In genomic region chr15:36338766-36339165, GRCm38 (mm10) we compare ENCODE assay signal across 32 mouse cellular contexts.
DNase-seq lines count a peak whose midpoint lies in the region; ATAC-seq lines count a peak whose summit lies in the region.
"Had no signal": no experiment of that assay in that cellular context is flagged by ENCODE, and none has a peak within 500 bp of the region (broad histone marks: within the 10 kb centered on the region; RNA-seq: fewer than 3 reads in every experiment).

No protein-coding gene starts in this region.

- H3K9me3 ChIP-seq in liver, embryonic 13.5 days (replicated peaks): no peaks in the 10 kb centered on the region
- H3K9me3 ChIP-seq: forebrain, embryonic 10.5 days; forebrain, embryonic 15.5 days; heart, embryonic 13.5 days; hindbrain, embryonic 12.5 days; intestine, embryonic 15.5 days; limb, embryonic 13.5 days; midbrain, embryonic 10.5 days; midbrain, embryonic 15.5 days had no signal

- peak overlapping the region; percentile 44 for H3K4me2 ChIP-seq in liver, embryonic 13.5 days
- H3K4me2 ChIP-seq: forebrain, embryonic 15.5 days; heart, embryonic 13.5 days; hindbrain, embryonic 12.5 days; intestine, embryonic 15.5 days; limb, embryonic 13.5 days; midbrain, embryonic 15.5 days had no signal

- H3K9ac ChIP-seq in liver, embryonic 13.5 days: peak overlapping the region; percentile 57
- H3K9ac ChIP-seq: forebrain, embryonic 15.5 days; heart, embryonic 13.5 days; hindbrain, embryonic 12.5 days; intestine, embryonic 15.5 days; limb, embryonic 13.5 days; midbrain, embryonic 15.5 days had no signal

- intact Hi-C loops in heart, postnatal 14 days (cut with DNase I): no loop called here

- no peaks in the 10 kb centered on the region for H3K36me3 ChIP-seq in liver, embryonic 13.5 days
- H3K36me3 ChIP-seq: forebrain, embryonic 10.5 days; forebrain, embryonic 15.5 days; heart, embryonic 13.5 days; hindbrain, embryonic 12.5 days; intestine, embryonic 15.5 days; limb, embryonic 13.5 days; midbrain, embryonic 10.5 days; midbrain, embryonic 15.5 days had no signal

- H3K27me3 ChIP-seq in liver, embryonic 13.5 days: peaks cover 34% of the 10 kb centered on the region
- H3K27me3 ChIP-seq: forebrain, embryonic 15.5 days; heart, embryonic 13.5 days; hindbrain, embryonic 12.5 days; intestine, embryonic 15.5 days; limb, embryonic 13.5 days; midbrain, embryonic 15.5 days had no signal

- peaks cover 39% of the 10 kb centered on the region for H3K4me1 ChIP-seq in liver, embryonic 13.5 days (replicated peaks)
- H3K4me1 ChIP-seq: forebrain, embryonic 10.5 days; forebrain, embryonic 15.5 days; hindbrain, embryonic 12.5 days; intestine, embryonic 15.5 days; limb, embryonic 13.5 days; midbrain, embryonic 10.5 days; midbrain, embryonic 15.5 days had no signal

- WGBS in liver, embryonic 13.5 days (ENCODE audit: insufficient replicate concordance): 71% methylated on average over 2 of the region's 2 CpGs

- no peak overlapping the region for H3K4me3 ChIP-seq in liver, embryonic 13.5 days (replicated peaks)
- H3K4me3 ChIP-seq: forebrain, embryonic 10.5 days; forebrain, embryonic 15.5 days; gastrocnemius, adult 2 months; heart, adult 2 months; heart, embryonic 13.5 days; hindbrain, embryonic 12.5 days; intestine, embryonic 15.5 days; limb, embryonic 13.5 days; midbrain, embryonic 10.5 days; midbrain, embryonic 15.5 days had no signal

- peak overlapping the region; percentile 88 for H3K27ac ChIP-seq in liver, embryonic 13.5 days
- H3K27ac ChIP-seq: forebrain, embryonic 10.5 days; forebrain, embryonic 15.5 days; gastrocnemius, adult 2 months; heart, adult 2 months; heart, embryonic 13.5 days; hindbrain, embryonic 12.5 days; hindbrain, postnatal 0 days; intestine, embryonic 15.5 days; kidney, postnatal 0 days; limb, embryonic 13.5 days; macrophage; midbrain, embryonic 10.5 days; midbrain, embryonic 15.5 days had no signal

- peak; percentile 48 for DNase-seq in c-Kit-negative CD71-positive TER-119-positive erythroid progenitor cells, embryonic 14.5 days (ENCODE audit: low read depth, low spot score)
- peak; percentile 46 for DNase-seq in liver, embryonic 13.5 days
- DNase-seq in ovary, postnatal 10 days (ENCODE audit: low spot score): no peak
- no peak for DNase-seq in heart, postnatal 14 days
- DNase-seq in layer of hippocampus, postnatal 10 days (ENCODE audit: low spot score in 2 of 2): no peak
- DNase-seq: adrenal gland, postnatal 25 days; cerebellum, adult 9-10 months; cerebellum, postnatal 36 days; gastrocnemius, adult 2 months; gastrocnemius, postnatal 36 days; heart, adult 2 months; heart, postnatal 10 days; kidney, adult 8-10 months; kidney, postnatal 4 days; lung, adult 2 months; lung, postnatal 10 days; right cerebral cortex, adult 18-20 months; right cerebral cortex, postnatal 4 days had no signal

- peak; percentile 79 for ATAC-seq in erythroblast, adult 5-6 weeks (replicated peaks; ENCODE audit: low FRiP score, poor library complexity, severe bottlenecking)
- peak; percentile 99 for ATAC-seq in liver, embryonic 13.5 days (ENCODE audit: low read depth)
- ATAC-seq in megakaryocyte progenitor cell, adult 5-6 weeks (replicated peaks; ENCODE audit: poor library complexity): peak; percentile 68
- ATAC-seq: CD4-positive, CD25-positive, alpha-beta regulatory T cell, adult 4 months; forebrain, embryonic 15.5 days; hindbrain, postnatal 0 days; intestine, embryonic 15.5 days; midbrain, embryonic 15.5 days had no signal

Comparison
In these comparisons a context has a peak if more than half of its experiments do, and no peak if none do; other contexts are left out.
1. DNase-seq: peak in c-Kit-negative CD71-positive TER-119-positive erythroid progenitor cells, embryonic 14.5 days (single experiment) and liver, embryonic 13.5 days (single experiment); none in ovary, postnatal 10 days (single experiment), heart, postnatal 14 days (0 of 2) and layer of hippocampus, postnatal 10 days (0 of 2).
2. Peak in every context shown above with its lines, with median percentiles within 50 percentile points of each other: ATAC-seq.